Mouse (Mus musculus) hindbrain, postnatal 0 days (tissue): Measurements from ENCODE around the gene Uspl1. TPM values are rescaled to one million over a fixed set of nuclear protein-coding genes. Genes with fewer than 3 reads are reported as not detected.

Source experiments
- ATAC-seq: fragments of 200-750 bp; cut with Nextera tagmentation; 2 replicates; pipeline ENCODE4 v1.8.0; 2017; ENCODE audit warnings: mild to moderate bottlenecking, moderate TSS enrichment, moderate library complexity
- DNase-seq: peaks from one replicate; pipeline ENCODE4 v3.0.0-alpha.2; 2015; ENCODE audit warnings: low spot score
- H3K27ac ChIP-seq: fragments of 300-500 bp; sonication (generic); 2 replicates; pipeline ENCODE4 v1.5.1; 2014; ENCODE audit warnings: mild to moderate bottlenecking
- H3K27me3 ChIP-seq: fragments of 300-500 bp; sonication (generic); 2 replicates; pipeline ENCODE4 v1.6.1; 2014; ENCODE audit warnings: low read length, mixed read lengths; ENCODE audit not compliant: insufficient read depth
- H3K36me3 ChIP-seq: fragments of 300-500 bp; sonication (generic); 2 replicates; pipeline ENCODE4 v1.6.1; 2014; ENCODE audit warnings: low read length, mixed read lengths; ENCODE audit not compliant: insufficient read depth
- H3K4me1 ChIP-seq: fragments of 300-500 bp; sonication (generic); 2 replicates; pipeline ENCODE4 v1.6.1; 2014; ENCODE audit warnings: antibody characterized with exemption, low read length, mixed read lengths; ENCODE audit not compliant: insufficient read depth
- H3K4me2 ChIP-seq: fragments of 300-500 bp; sonication (generic); 2 replicates; pipeline ENCODE4 v1.6.1; 2014; ENCODE audit warnings: low read depth, mild to moderate bottlenecking, low read length, moderate library complexity, mixed read lengths
- H3K4me3 ChIP-seq: fragments of 300-500 bp; sonication (generic); 2 replicates; pipeline ENCODE4 v1.5.1; 2014; ENCODE audit warnings: low read length
- H3K9ac ChIP-seq: fragments of 300-500 bp; sonication (generic); replicated peaks from 2 replicates; pipeline ENCODE4 v1.6.1; 2014; ENCODE audit warnings: mild to moderate bottlenecking, low read length, moderate library complexity, mixed read lengths
- H3K9me3 ChIP-seq: fragments of 300-500 bp; sonication (generic); 2 replicates; pipeline ENCODE4 v1.6.1; 2016; ENCODE audit warnings: low read length, mixed read lengths
- CTCF ChIP-seq: IDR thresholded peaks from 2 replicates; pipeline ENCODE4 v1.5.1; 2016; ENCODE audit warnings: antibody characterized with exemption, control low read depth, low read depth
- WGBS: fragments of 180-500 bp; shearing (Covaris S2); extraction: QIAGEN DNeasy Blood & Tissue Kit; methylation state at CpG from one replicate; pipeline ENCODE4 v1.1.7; 2014; 5-methylcytosine and 5-hydroxymethylcytosine counted together
- microRNA-seq, 2 experiments: library from miRNA; unstranded; fragments of <30 nt; microRNA quantifications; one replicate each; pipeline ENCODE4; 2016
- polyA plus RNA-seq: library from polyadenylated mRNA; unstranded; fragments of >200 nt; fragmentation: Nextera tagmentation; extraction: Ambion mirVana; gene quantifications from 2 replicates; pipeline ENCODE4 v1.2.1, GENCODE M21; 2015
- total RNA-seq: library from RNA; depleted of rRNA; stranded (reverse); fragments of >200 nt; gene quantifications from 2 replicates; pipeline ENCODE4 v1.2.3, GENCODE M21; 2014; rRNA removed

Gene Uspl1
- total and polyA plus RNA-seq, 2 experiments from 2014 or later: 43.4 to 44.7 TPM

DNA sequence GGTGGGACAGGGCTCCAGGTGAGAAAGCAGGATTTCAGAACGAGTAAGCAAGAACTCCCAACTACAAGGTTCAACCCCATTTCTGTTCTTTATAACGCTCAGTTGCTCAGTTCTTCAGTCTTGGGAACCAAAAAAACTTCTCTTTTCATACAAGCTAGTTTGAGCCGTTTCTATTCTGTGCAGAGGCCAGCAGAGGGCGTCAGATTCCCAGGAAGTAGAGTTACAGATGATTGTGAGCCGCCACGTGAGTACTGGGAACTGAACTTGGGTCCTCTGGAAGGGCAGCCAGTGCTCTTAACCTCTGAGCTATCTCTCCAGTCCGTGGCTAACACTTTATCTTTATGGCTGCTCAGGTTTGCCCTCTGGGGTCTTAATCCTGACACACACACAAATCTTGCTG, 77.3 kb downstream of the Uspl1 start:
- Histone ChIP-seq H3K9ac (no peak overlapping the region), H3K36me3 (no peaks in the 10 kb centered on the region), H3K27ac (no peak overlapping the region), H3K27me3 (no peaks in the 10 kb centered on the region), H3K4me1 (no peaks in the 10 kb centered on the region), H3K4me2 (no peak overlapping the region), H3K4me3 (no peak overlapping the region), H3K9me3 (no peaks in the 10 kb centered on the region)
- ATAC-seq (no peak), DNase-seq (no peak)
- no peak for TF ChIP-seq CTCF
- 82% methylated on average over 7 of the region's 7 CpGs for WGBS

DNA sequence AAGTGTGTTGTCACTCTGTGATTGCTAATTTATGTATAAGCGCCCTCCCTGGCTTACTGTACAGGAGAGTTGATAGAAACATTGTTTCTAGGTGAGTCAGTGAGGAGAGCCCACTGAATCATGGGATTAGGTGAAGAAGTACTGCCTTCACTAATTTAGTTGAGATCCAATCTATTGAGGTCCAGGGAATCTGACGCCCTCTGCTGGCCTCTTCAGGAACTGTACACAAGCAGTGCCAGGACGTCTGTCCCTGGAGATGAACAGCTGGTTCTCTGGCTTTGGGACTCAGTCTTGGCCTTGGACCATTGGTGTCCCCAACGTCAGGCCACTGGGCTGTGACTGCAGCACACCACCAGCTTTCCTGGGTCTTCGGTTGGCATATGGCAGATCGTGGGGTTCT, 77.7 kb downstream of the Uspl1 start:
- no peak for DNase-seq
- H3K27ac ChIP-seq: no peak overlapping the region
- H3K27me3 ChIP-seq: no peaks in the 10 kb centered on the region
- no peaks in the 10 kb centered on the region for H3K4me1 ChIP-seq
- WGBS: 66% methylated on average over 6 of the region's 6 CpGs
- TF ChIP-seq CTCF: peak; percentile 37
- no peak overlapping the region for H3K9ac ChIP-seq
- no peak overlapping the region for H3K4me3 ChIP-seq
- H3K4me2 ChIP-seq: no peak overlapping the region
- H3K9me3 ChIP-seq: no peaks in the 10 kb centered on the region
- H3K36me3 ChIP-seq: no peaks in the 10 kb centered on the region
- ATAC-seq: no peak

DNA sequence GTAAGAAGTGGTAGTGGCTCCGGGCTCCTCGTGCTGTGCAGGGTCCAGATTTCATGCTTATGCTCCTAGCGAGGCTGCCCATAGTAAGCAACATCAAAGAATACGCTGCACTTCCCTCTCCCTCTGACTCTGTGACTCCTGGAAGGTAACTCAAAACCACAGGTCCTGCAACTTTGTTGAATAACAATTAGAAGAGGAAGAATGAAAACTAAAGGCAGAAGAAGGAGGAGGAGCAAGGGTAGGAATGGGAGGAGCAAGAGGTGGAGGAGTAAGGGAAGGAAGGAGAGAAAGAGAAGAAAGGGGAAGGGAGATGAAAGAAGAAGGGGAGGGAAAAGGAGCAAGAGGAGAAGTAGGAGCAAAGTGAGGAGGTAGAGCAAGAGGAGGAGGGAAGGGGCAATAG, 80.3 kb downstream of the Uspl1 start, which contains the start of gene Alox5ap:
Alox5ap (plus strand) TSS at position 363 of the 400 bp plus-strand sequence.
- Histone ChIP-seq H3K4me3 (no peak within 1 kb of the TSS), H3K4me2 (no peak within 1 kb of the TSS), H3K27ac (no peak within 1 kb of the TSS), H3K27me3 (no peaks in the 10 kb centered on the region), H3K9ac (no peak within 1 kb of the TSS), H3K9me3 (no peaks in the 10 kb centered on the region), H3K36me3 (no peaks in the 10 kb centered on the region), H3K4me1 (no peaks in the 10 kb centered on the region)
- DNase-seq (no peak), ATAC-seq (no peak)
- WGBS: 53% methylated on average over 4 of the region's 4 CpGs
- TF ChIP-seq CTCF: no peak

DNA sequence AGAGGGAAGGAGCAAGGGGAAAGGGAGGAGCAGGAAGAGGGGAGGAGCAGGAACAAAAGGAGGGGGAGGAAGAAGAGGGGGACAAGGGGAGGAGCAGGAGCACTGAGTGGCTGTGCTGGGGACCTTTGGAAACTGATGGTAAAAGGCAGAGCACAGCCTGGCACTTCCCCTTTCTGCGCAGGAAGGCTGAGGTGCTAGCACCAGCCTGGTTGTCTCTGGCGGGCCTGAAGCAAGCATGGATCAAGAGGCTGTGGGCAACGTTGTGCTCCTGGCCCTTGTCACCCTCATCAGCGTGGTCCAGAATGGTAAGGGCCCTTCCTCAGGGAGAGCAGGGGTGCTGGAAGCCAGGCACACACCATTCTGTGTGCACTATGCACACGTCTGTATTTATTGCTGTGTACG, 80.7 kb downstream of the Uspl1 start:
- TF ChIP-seq CTCF: no peak
- Histone ChIP-seq H3K4me3 (no peak overlapping the region), H3K9ac (no peak overlapping the region), H3K9me3 (no peaks in the 10 kb centered on the region), H3K36me3 (no peaks in the 10 kb centered on the region), H3K4me1 (no peaks in the 10 kb centered on the region), H3K27me3 (no peaks in the 10 kb centered on the region), H3K4me2 (no peak overlapping the region), H3K27ac (no peak overlapping the region)
- DNase-seq: no peak
- no peak for ATAC-seq
- WGBS: 62% methylated on average over 6 of the region's 6 CpGs

Small RNAs within 50 kb of the gene (microRNA-seq; reads per million reads assigned to microRNA genes)
- 0 reads per million in 2 experiments for gene Gm24105

Other genes starting within 250 kb of the Uspl1 start
- gene Gm42791, start 189.2 kb upstream of the Uspl1 start, total RNA-seq: not detected in 2 replicates
- 1.6 and 6.1 TPM in 2 replicates for gene Gm42791, start 189.2 kb upstream of the Uspl1 start, polyA plus RNA-seq
- gene Hmgb1, start 139 bp downstream of the Uspl1 start, total RNA-seq: 128 and 150 TPM in 2 replicates
- gene Hmgb1, start 139 bp downstream of the Uspl1 start, polyA plus RNA-seq: 757 and 786 TPM in 2 replicates
- gene Alox5ap, start 80.4 kb downstream of the Uspl1 start, total RNA-seq: 5.7 and 6.6 TPM in 2 replicates
- 10.7 and 14.4 TPM in 2 replicates for gene Alox5ap, start 80.4 kb downstream of the Uspl1 start, polyA plus RNA-seq
- gene Medag, start 227.4 kb downstream of the Uspl1 start, total RNA-seq: 9.3 and 11.3 TPM in 2 replicates
- 8.3 and 9.1 TPM in 2 replicates for gene Medag, start 227.4 kb downstream of the Uspl1 start, polyA plus RNA-seq